Mouse (Mus musculus): ENCODE results near the gene Tln1. TPM values are rescaled to one million over a fixed set of nuclear protein-coding genes. Genes with fewer than 3 reads are reported as not detected.
A peak's percentile ranks its signal among the peaks of the same experiment; 100 is the strongest.

Gene Tln1
- total and polyA plus RNA-seq, 3 experiments = 22.9 to 146 (median 112) TPM

- TF ChIP-seq SMC3 (IDR thresholded peaks at IDR 0.05; ENCODE audit: low read depth, low read length) (no peak), TAL1 (IDR thresholded peaks at IDR 0.05; ENCODE audit: low read length) (no peak), RCOR1 (IDR thresholded peaks at IDR 0.05; ENCODE audit: low read depth, low read length) (no peak), UBTF (IDR thresholded peaks at IDR 0.05; ENCODE audit: borderline replicate concordance, insufficient read depth, low read depth, low read length) (no peak), RAD21 (IDR thresholded peaks at IDR 0.05; ENCODE audit: low read depth, low read length) (no peak), TCF12 (IDR thresholded peaks at IDR 0.05; ENCODE audit: low read depth, low read length) (peak; percentile 56), NELFE (IDR thresholded peaks at IDR 0.05; ENCODE audit: low read depth, low read length) (peak; percentile 72), MAFK (IDR thresholded peaks at IDR 0.05; ENCODE audit: borderline replicate concordance, low read depth, low read length) (no peak), ZC3H11A (IDR thresholded peaks at IDR 0.05; ENCODE audit: low read depth, low read length) (no peak), MEF2A (IDR thresholded peaks at IDR 0.05; ENCODE audit: extremely low read depth, insufficient replicate concordance, low read depth, low read length, poor library complexity, severe bottlenecking) (no peak), CHD1 (IDR thresholded peaks at IDR 0.05; ENCODE audit: low read depth, low read length) (no peak), E2F4 (IDR thresholded peaks at IDR 0.05; ENCODE audit: borderline replicate concordance, low read depth, low read length) (no peak), POLR2A (IDR thresholded peaks at IDR 0.05; ENCODE audit: control insufficient read depth in 1 of 2, insufficient read depth in 1 of 2, low read depth in 1 of 2, low read length in 2 of 2, poor library complexity in 1 of 2) (peak; percentile 65 to 82), JUND (IDR thresholded peaks at IDR 0.05; ENCODE audit: low read depth, low read length) (no peak), HCFC1 (IDR thresholded peaks at IDR 0.05; ENCODE audit: low read depth, low read length) (peak; percentile 84)
Observed at GRCm38 (mm10) chr4:43578376-43579204, 16.1 kb upstream of the Tln1 start, which contains the start of the genes Rgp1 and Gba2 (continued).

GRCm38 (mm10) chr4:43577237-43577881, 14.9 kb upstream of the Tln1 start:
- H3K79me2 ChIP-seq (ENCODE audit: control insufficient read depth, insufficient read depth, low read length, poor library complexity) = peaks cover 21% of the 10 kb centered on the region
- peak; percentile 69 for DNase-seq (ENCODE audit: low read depth, low spot score)
- TF ChIP-seq E2F4 (IDR thresholded peaks at IDR 0.05; ENCODE audit: borderline replicate concordance, low read depth, low read length) (no peak), RAD21 (IDR thresholded peaks at IDR 0.05; ENCODE audit: low read depth, low read length) (no peak), NRF1 (IDR thresholded peaks at IDR 0.05; ENCODE audit: insufficient read depth, low read depth, low read length, poor library complexity, severe bottlenecking) (no peak), MYC (IDR thresholded peaks at IDR 0.05; ENCODE audit: low read depth, low read length) (no peak), POLR2AphosphoS5 (IDR thresholded peaks at IDR 0.05; ENCODE audit: borderline replicate concordance, low read depth, low read length) (no peak), MAX (IDR thresholded peaks at IDR 0.05; ENCODE audit: low read length) (no peak), MAZ (IDR thresholded peaks at IDR 0.05; ENCODE audit: low read depth, low read length) (no peak), CHD2 (IDR thresholded peaks at IDR 0.05; ENCODE audit: low read length) (peak; percentile 44; the same call in 1 of the 2 replicates), SIN3A (IDR thresholded peaks at IDR 0.05; ENCODE audit: low read length) (no peak), ZNF384 (IDR thresholded peaks at IDR 0.05; ENCODE audit: low read depth, low read length) (no peak), ELF1 (IDR thresholded peaks at IDR 0.05; ENCODE audit: low read depth, low read length) (no peak), TCF12 (IDR thresholded peaks at IDR 0.05; ENCODE audit: low read depth, low read length) (no peak), USF1 (IDR thresholded peaks at IDR 0.05; ENCODE audit: low read depth, low read length) (no peak), UBTF (IDR thresholded peaks at IDR 0.05; ENCODE audit: borderline replicate concordance, insufficient read depth, low read depth, low read length) (no peak), JUND (IDR thresholded peaks at IDR 0.05; ENCODE audit: low read depth, low read length) (no peak), RCOR1 (IDR thresholded peaks at IDR 0.05; ENCODE audit: low read depth, low read length) (no peak), CHD1 (IDR thresholded peaks at IDR 0.05; ENCODE audit: low read depth, low read length) (no peak), GATA1 (IDR thresholded peaks at IDR 0.05; ENCODE audit: low read depth, low read length) (no peak), ETS1 (IDR thresholded peaks at IDR 0.05; ENCODE audit: low read depth, low read length) (no peak), BHLHE40 (IDR thresholded peaks at IDR 0.05; ENCODE audit: borderline replicate concordance, low read depth, low read length) (0 out of 2 replicates have a peak, but pooled peaks have one; percentile 14), MYB (IDR thresholded peaks at IDR 0.05; ENCODE audit: low read depth, low read length) (no peak), ZKSCAN1 (IDR thresholded peaks at IDR 0.05; ENCODE audit: low read depth, low read length) (no peak), NELFE (IDR thresholded peaks at IDR 0.05; ENCODE audit: low read depth, low read length) (no peak), EP300 (IDR thresholded peaks at IDR 0.05; ENCODE audit: low read depth in 1 of 2, low read length in 2 of 2) (peak in 1 of 2 experiments; percentile 56; a peak in 2 of 4 replicates)
- peak overlapping the region; percentile 80 for H3K27ac ChIP-seq (ENCODE audit: control insufficient read depth, low read depth, low read length)
- peaks cover 7 to 23% of the 10 kb centered on the region in 2 experiments for H3K4me1 ChIP-seq (ENCODE audit: control insufficient read depth in 1 of 2, insufficient read depth in 2 of 2, low read length in 2 of 2)
- H3K36me3 ChIP-seq (ENCODE audit: control insufficient read depth in 1 of 2, insufficient read depth in 2 of 2, low read length in 2 of 2) = peaks cover 0 to 3% of the 10 kb centered on the region in 2 experiments; a peak in 2 of 4 replicates
- H3K9me3 ChIP-seq (replicated peaks; ENCODE audit: insufficient read depth, low read length) = no peaks in the 10 kb centered on the region
- no peaks in the 10 kb centered on the region for H3K27me3 ChIP-seq (ENCODE audit: control insufficient read depth in 1 of 2, insufficient read depth in 2 of 2, low read length in 2 of 2)
- peak overlapping the region; percentile 93 for H3K9ac ChIP-seq (ENCODE audit: control insufficient read depth, low read depth, low read length, poor library complexity, severe bottlenecking)
- H3K4me3 ChIP-seq (ENCODE audit: control insufficient read depth in 1 of 2, insufficient read depth in 1 of 2, low read depth in 2 of 2, low read length in 2 of 2) = peak overlapping the region; percentile 93 to 95

All from MEL (cell line).